ENCODE assay signal across 20 mouse cellular contexts in genomic region chr7:132775922-132776321, GRCm38 (mm10). TPM values are rescaled to one million over a fixed set of nuclear protein-coding genes. Genes with fewer than 3 reads are reported as not detected.
DNase-seq lines count a peak whose midpoint lies in the region; ATAC-seq and TF ChIP-seq lines count a peak whose summit lies in the region.
"Had no signal": no experiment of that assay in that cellular context is flagged by ENCODE, and none has a peak within 500 bp of the region (broad histone marks: within the 10 kb centered on the region; RNA-seq: fewer than 3 reads in every experiment).

No protein-coding gene starts in this region.

- intact Hi-C loops in left cerebral cortex, adult 2 months (cut with DNase I), result no loop called here

- H3K4me3 ChIP-seq in forebrain, embryonic 10.5 days, result no peak overlapping the region
- H3K4me3 ChIP-seq in forebrain, embryonic 16.5 days (replicated peaks; ENCODE audit: low read length), result no peak overlapping the region
- H3K4me3 ChIP-seq in left cerebral cortex, adult 2 months, result no peak overlapping the region
- peak overlapping the region; percentile 30 for H3K4me3 ChIP-seq in liver, embryonic 11.5 days (ENCODE audit: low read depth, low read length)
- no peak overlapping the region; the same call in 1 of the 2 replicates for H3K4me3 ChIP-seq in macrophage (ENCODE audit: inconsistent target)
- H3K4me3 ChIP-seq in midbrain, embryonic 11.5 days (ENCODE audit: low read depth, low read length), result no peak overlapping the region
- H3K4me3 ChIP-seq: embryonic facial prominence, embryonic 15.5 days; forebrain, embryonic 12.5 days; intestine, embryonic 15.5 days; midbrain, embryonic 15.5 days had no signal

- H3K9me3 ChIP-seq in forebrain, embryonic 10.5 days, result no peaks in the 10 kb centered on the region
- no peaks in the 10 kb centered on the region for H3K9me3 ChIP-seq in forebrain, embryonic 16.5 days (ENCODE audit: control insufficient read depth, low read length)
- H3K9me3 ChIP-seq in liver, embryonic 11.5 days (ENCODE audit: control insufficient read depth, low read length), result no peaks in the 10 kb centered on the region
- no peaks in the 10 kb centered on the region for H3K9me3 ChIP-seq in midbrain, embryonic 11.5 days (ENCODE audit: control insufficient read depth, low read length)
- H3K9me3 ChIP-seq: embryonic facial prominence, embryonic 15.5 days; forebrain, embryonic 12.5 days; intestine, embryonic 15.5 days; megakaryocyte, embryonic 14.5 days; midbrain, embryonic 15.5 days had no signal

- peak overlapping the region; percentile 27; the same call in 1 of the 2 replicates for H3K27ac ChIP-seq in forebrain, embryonic 10.5 days
- H3K27ac ChIP-seq in forebrain, embryonic 16.5 days (ENCODE audit: low read length), result no peak overlapping the region
- H3K27ac ChIP-seq in left cerebral cortex, adult 2 months, result 0 out of 2 replicates have a peak overlapping the region, but pooled peaks have one; percentile 7
- peak overlapping the region; percentile 46; the same call in 1 of the 2 replicates for H3K27ac ChIP-seq in liver, embryonic 11.5 days (ENCODE audit: low read depth, low read length)
- H3K27ac ChIP-seq in macrophage, result peak overlapping the region; percentile 46
- H3K27ac ChIP-seq in midbrain, embryonic 11.5 days (ENCODE audit: low read depth, low read length), result no peak overlapping the region
- H3K27ac ChIP-seq: embryonic facial prominence, embryonic 15.5 days; hindbrain, embryonic 14.5 days; intestine, embryonic 15.5 days; midbrain, embryonic 15.5 days had no signal

- WGBS in forebrain, embryonic 10.5 days, result 95% methylated on average over 10 of the region's 10 CpGs
- WGBS in forebrain, embryonic 16.5 days, result 95% methylated on average over 10 of the region's 10 CpGs
- 88% methylated on average over 10 of the region's 10 CpGs for WGBS in liver, embryonic 11.5 days
- 89% methylated on average over 10 of the region's 10 CpGs for WGBS in macrophage (ENCODE audit: missing documents)
- WGBS in midbrain, embryonic 11.5 days, result 94% methylated on average over 10 of the region's 10 CpGs

- H3K79me2 ChIP-seq in macrophage (ENCODE audit: inconsistent target), result peaks cover 81% of the 10 kb centered on the region

- DNase-seq in forebrain, embryonic 10.5 days (ENCODE audit: extremely low spot score, low spot score), result no peak
- no peak for DNase-seq in left cerebral cortex, adult 2 months (ENCODE audit: extremely low spot score in 1 of 2, low spot score in 2 of 2)
- DNase-seq in left cerebral cortex, adult 11 months (ENCODE audit: low spot score), result no peak
- no peak for DNase-seq in liver, embryonic 11.5 days (ENCODE audit: low spot score)
- DNase-seq in midbrain, embryonic 11.5 days (ENCODE audit: low spot score, missing footprints), result no peak
- DNase-seq in cerebellum, adult 9-10 months, result no peak
- DNase-seq: cerebellum, adult 11 months; cerebellum, postnatal 25 days; right cerebral cortex, postnatal 14 days; thymus, postnatal 25 days had no signal

- H3K9ac ChIP-seq in forebrain, embryonic 16.5 days (replicated peaks; ENCODE audit: low read depth, low read length), result no peak overlapping the region
- H3K9ac ChIP-seq in liver, embryonic 11.5 days (ENCODE audit: low read depth, low read length), result peak overlapping the region; percentile 58; the same call in 1 of the 2 replicates
- H3K9ac ChIP-seq in midbrain, embryonic 11.5 days (ENCODE audit: low read length), result no peak overlapping the region
- H3K9ac ChIP-seq: embryonic facial prominence, embryonic 15.5 days; forebrain, embryonic 12.5 days; hindbrain, embryonic 14.5 days; intestine, embryonic 15.5 days; midbrain, embryonic 15.5 days had no signal

- peaks cover 83% of the 10 kb centered on the region for H3K36me3 ChIP-seq in forebrain, embryonic 10.5 days (replicated peaks)
- H3K36me3 ChIP-seq in forebrain, embryonic 16.5 days (ENCODE audit: control insufficient read depth, insufficient read depth), result no peaks in the 10 kb centered on the region
- peaks cover 2% of the 10 kb centered on the region; the same call in 1 of the 2 replicates for H3K36me3 ChIP-seq in liver, embryonic 11.5 days (ENCODE audit: control insufficient read depth, insufficient read depth, low read length)
- peaks cover 67% of the 10 kb centered on the region; the same call in 1 of the 2 replicates for H3K36me3 ChIP-seq in macrophage (ENCODE audit: inconsistent target)
- H3K36me3 ChIP-seq in midbrain, embryonic 11.5 days (ENCODE audit: control insufficient read depth, insufficient read depth, low read length), result no peaks in the 10 kb centered on the region
- H3K36me3 ChIP-seq: midbrain, embryonic 15.5 days had no signal

- TF ChIP-seq CTCF in left cerebral cortex, adult 2 months (IDR thresholded peaks at IDR 0.05), result no peak

- H3K27me3 ChIP-seq in forebrain, embryonic 10.5 days (ENCODE audit: poor library complexity, severe bottlenecking), result no peaks in the 10 kb centered on the region
- H3K27me3 ChIP-seq in forebrain, embryonic 16.5 days (replicated peaks; ENCODE audit: control insufficient read depth, insufficient read depth, low read length), result no peaks in the 10 kb centered on the region
- no peaks in the 10 kb centered on the region for H3K27me3 ChIP-seq in liver, embryonic 11.5 days (replicated peaks; ENCODE audit: control insufficient read depth, insufficient read depth, low read length)
- no peaks in the 10 kb centered on the region for H3K27me3 ChIP-seq in midbrain, embryonic 11.5 days (ENCODE audit: control insufficient read depth, insufficient read depth, low read length)
- H3K27me3 ChIP-seq: embryonic facial prominence, embryonic 15.5 days; forebrain, embryonic 12.5 days; intestine, embryonic 15.5 days; megakaryocyte, embryonic 14.5 days; midbrain, embryonic 15.5 days; Patski had no signal

- H3K4me1 ChIP-seq in forebrain, embryonic 10.5 days, result peaks cover 32% of the 10 kb centered on the region
- peaks cover 11% of the 10 kb centered on the region for H3K4me1 ChIP-seq in forebrain, embryonic 16.5 days (replicated peaks; ENCODE audit: control insufficient read depth, insufficient read depth, low read length)
- peaks cover 52% of the 10 kb centered on the region for H3K4me1 ChIP-seq in liver, embryonic 11.5 days (replicated peaks; ENCODE audit: control insufficient read depth, insufficient read depth, low read length)
- peaks cover 9% of the 10 kb centered on the region for H3K4me1 ChIP-seq in midbrain, embryonic 11.5 days (ENCODE audit: control insufficient read depth, insufficient read depth, low read length)

- H3K4me2 ChIP-seq in forebrain, embryonic 16.5 days (ENCODE audit: low read length), result no peak overlapping the region
- H3K4me2 ChIP-seq in liver, embryonic 11.5 days, result peak overlapping the region; percentile 51
- H3K4me2 ChIP-seq in midbrain, embryonic 11.5 days, result no peak overlapping the region
- H3K4me2 ChIP-seq: embryonic facial prominence, embryonic 15.5 days; forebrain, embryonic 12.5 days; hindbrain, embryonic 14.5 days; intestine, embryonic 15.5 days; midbrain, embryonic 15.5 days had no signal

- ATAC-seq in forebrain, embryonic 16.5 days, result no peak
- no peak for ATAC-seq in liver, embryonic 11.5 days (replicated peaks; ENCODE audit: low FRiP score)
- ATAC-seq in midbrain, embryonic 11.5 days (ENCODE audit: low FRiP score), result no peak
- ATAC-seq: CD4-positive, CD25-positive, alpha-beta regulatory T cell, adult 4 months; midbrain, embryonic 15.5 days; Patski had no signal

RNA-seq across cellular contexts. Expression of gene Fam53b, which starts 37.8 kb away (rescaled TPM):
- polyA plus RNA-seq in forebrain, embryonic 10.5 days (2016; fragmentation: Nextera tagmentation; extraction: Ambion mirVana), result 39.4 and 39.5 TPM in 2 replicates
- 27.3 and 29.2 TPM in 2 replicates for polyA plus RNA-seq in forebrain, embryonic 16.5 days (2015; fragmentation: Nextera tagmentation; extraction: Ambion mirVana)
- 10 to 100 TPM; 57.1 to 75.2 TPM for total RNA-seq in left cerebral cortex, adult 2 months (2021)
- polyA plus RNA-seq in liver, embryonic 11.5 days (2014; fragmentation: Nextera tagmentation; extraction: Ambion mirVana), result 20.1 and 20.4 TPM in 2 replicates
- total RNA-seq in macrophage (2018; cell fraction: chromatin; rRNA removed), result 100 to 1,000 TPM in 13 of 26 experiments, 10 to 100 TPM in 13; 24.2 to 164 (median 103) TPM
- total RNA-seq in macrophage (2018; cell fraction: cytosol; rRNA removed), result 10 to 100 TPM; 11.4 to 67.0 (median 51.9) TPM
- 100 to 1,000 TPM in 8 of 26 experiments, 10 to 100 TPM in 18; 21.6 to 149 (median 81.0) TPM for total RNA-seq in macrophage (2018; cell fraction: nucleus; rRNA removed)
- 28.5 to 45.3 TPM (median 29.8 TPM) in 3 replicates for polyA plus RNA-seq in macrophage (2018)
- 17.0 and 17.5 TPM in 2 replicates for polyA plus RNA-seq in midbrain, embryonic 11.5 days (2014; fragmentation: Nextera tagmentation; extraction: Ambion mirVana)

Comparison
In these comparisons a context has a peak if more than half of its experiments do, and no peak if none do; other contexts are left out.
1. H3K27ac ChIP-seq: peak in forebrain, embryonic 10.5 days (single experiment), left cerebral cortex, adult 2 months (single experiment), liver, embryonic 11.5 days (single experiment) and macrophage (single experiment); none in forebrain, embryonic 16.5 days (single experiment) and midbrain, embryonic 11.5 days (single experiment).